Mouse (Mus musculus) E14TG2a.4 (cell line): ENCODE measurements around the gene Gm10130.
"Not testable (repeated sequence)": the region's sequence is repeated elsewhere in the genome, so short reads cannot be mapped to it uniquely, and the experiment has no call there.

ENCODE experiments used
- H3K27me3 ChIP-seq: 2 replicates; pipeline ENCODE4 v1.6.1; 2014; ENCODE audit warnings: low read length, control low read depth; ENCODE audit not compliant: insufficient read depth
- H3K36me3 ChIP-seq: 2 replicates; pipeline ENCODE4 v1.6.1; 2014; ENCODE audit warnings: low read length, control low read depth; ENCODE audit not compliant: insufficient read depth
- H3K4me1 ChIP-seq: replicated peaks from 2 replicates; pipeline ENCODE4 v1.6.1; 2014; ENCODE audit warnings: low read depth, low read length, control low read depth
- H3K4me3 ChIP-seq: replicated peaks from 2 replicates; pipeline ENCODE4 v1.5.1; 2014; ENCODE audit warnings: mild to moderate bottlenecking, low read length
- H3K9me3 ChIP-seq: 2 replicates; pipeline ENCODE4 v1.6.1; 2014; ENCODE audit warnings: low read length, control low read depth
- CTCF ChIP-seq: conservative IDR thresholded peaks from 2 replicates; pipeline ENCODE4 v1.5.1; 2014; ENCODE audit warnings: low read length
- NANOG ChIP-seq: IDR thresholded peaks from 2 replicates; pipeline ENCODE4 v1.6.1; 2014; ENCODE audit warnings: borderline replicate concordance, low read length, mixed read lengths
- POU5F1 ChIP-seq: IDR thresholded peaks from 2 replicates; pipeline ENCODE4 v1.6.1; 2014; ENCODE audit warnings: low read length, borderline replicate concordance

Gene Gm10130

DNA sequence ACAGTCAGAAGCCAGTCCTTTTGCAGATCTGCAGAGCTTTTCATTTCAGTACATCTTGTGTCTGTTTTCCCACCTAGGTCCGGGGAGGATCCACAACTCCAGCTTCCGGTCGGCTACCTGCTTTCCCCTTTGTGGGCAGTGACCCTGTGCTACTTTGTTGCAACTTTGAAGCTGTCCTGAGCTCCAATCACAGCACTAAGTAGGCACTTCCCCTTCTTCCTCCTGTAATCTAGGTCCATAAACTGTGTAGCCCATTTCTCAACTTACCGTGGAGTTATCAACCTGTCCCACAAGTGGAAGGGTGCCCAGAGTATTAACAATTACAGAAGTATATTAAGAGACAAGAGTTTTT is 39.4 kb downstream of the Gm10130 start:
- H3K4me3 ChIP-seq = peak overlapping the region; percentile 84
- H3K4me1 ChIP-seq = peaks cover 12% of the 10 kb centered on the region; the same call in 1 of the 2 replicates
- H3K36me3 ChIP-seq = no peaks in the 10 kb centered on the region
- no peak for TF ChIP-seq CTCF
- TF ChIP-seq POU5F1 = no peak
- TF ChIP-seq NANOG = no peak
- no peaks in the 10 kb centered on the region for H3K9me3 ChIP-seq
- H3K27me3 ChIP-seq = no peaks in the 10 kb centered on the region

GRCm38 (mm10) chr2:150385553-150386106 is 62.1 kb downstream of the Gm10130 start:
- H3K27me3 ChIP-seq, H3K4me1 ChIP-seq, H3K36me3 ChIP-seq, H3K4me3 ChIP-seq, H3K9me3 ChIP-seq: not testable (repeated sequence)

GRCm38 (mm10) chr2:150390198-150390597 is 66.7 kb downstream of the Gm10130 start:
- H3K27me3 ChIP-seq = no peaks in the 10 kb centered on the region
- peaks cover 8% of the 10 kb centered on the region for H3K4me1 ChIP-seq
- H3K9me3 ChIP-seq = no peaks in the 10 kb centered on the region
- no peaks in the 10 kb centered on the region for H3K36me3 ChIP-seq
- no peak overlapping the region for H3K4me3 ChIP-seq
- TF ChIP-seq NANOG (no peak), POU5F1 (no peak), CTCF (no peak)

- H3K4me3 ChIP-seq = peak overlapping the region; percentile 81
- H3K27me3 ChIP-seq, H3K9me3 ChIP-seq, H3K36me3 ChIP-seq, H3K4me1 ChIP-seq: not testable (repeated sequence)
These were observed 88.6 kb downstream of the Gm10130 start for GRCm38 (mm10) chr2:150412146-150412545.
